27 mouse cellular contexts compared by ENCODE assay signal in the genomic region with DNA sequence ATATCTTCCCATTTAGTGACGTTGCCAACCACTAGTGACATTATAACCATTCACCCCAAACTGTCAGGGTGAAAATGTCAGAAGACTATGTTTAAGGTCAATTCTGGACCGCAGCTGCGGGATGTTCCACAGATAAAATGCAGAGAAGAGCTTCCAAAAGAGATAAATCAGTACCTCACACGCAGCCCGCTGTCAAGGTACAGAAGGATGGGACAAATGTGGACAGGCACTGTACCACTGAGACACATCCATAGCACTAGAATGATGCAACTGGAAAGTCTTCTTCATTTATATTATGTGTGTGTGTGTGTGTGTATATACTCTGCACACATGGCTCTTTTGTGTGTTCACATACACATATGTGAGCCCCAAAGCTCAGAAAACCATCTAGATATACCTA. TPM values are rescaled to one million over a fixed set of nuclear protein-coding genes. Genes with fewer than 3 reads are reported as not detected.
"Had no signal": no experiment of that assay in that cellular context is flagged by ENCODE, and none has a peak within 500 bp of the region (broad histone marks: within the 10 kb centered on the region; RNA-seq: fewer than 3 reads in every experiment).

No protein-coding gene starts in this region.

- H3K27ac ChIP-seq: gastrocnemius, adult 2 months; hindbrain, embryonic 10.5 days; hindbrain, embryonic 12.5 days; hindbrain, embryonic 14.5 days; intestine, embryonic 15.5 days; limb, embryonic 10.5 days; limb, embryonic 12.5 days; liver, embryonic 13.5 days had no signal

- DNase-seq: gastrocnemius, adult 2 months; gastrocnemius, postnatal 10 days; gastrocnemius, postnatal 25 days; heart, postnatal 10 days; heart, postnatal 4 days; kidney, adult 18-20 months; kidney, adult 8-10 months; kidney, postnatal 10 days; kidney, postnatal 25 days; kidney, postnatal 4 days; liver; liver, embryonic 13.5 days had no signal

- H3K4me3 ChIP-seq: gastrocnemius, adult 2 months; hindbrain, embryonic 10.5 days; hindbrain, embryonic 12.5 days; intestine, embryonic 15.5 days; layer of hippocampus, adult 2 months; limb, embryonic 10.5 days; limb, embryonic 12.5 days; liver, embryonic 13.5 days had no signal

RNA-seq across cellular contexts. Expression of a gene that starts 49.9 kb away (rescaled TPM):
- total RNA-seq: gastrocnemius, adult 2 months; gastrocnemius, postnatal 10 days; gastrocnemius, postnatal 25 days; gastrocnemius, postnatal 4 days; granulocyte monocyte progenitor cell, adult 5-6 weeks; heart, adult 8-10 months; heart, postnatal 10 days; heart, postnatal 25 days; heart, postnatal 4 days; layer of hippocampus, adult 2 months; layer of hippocampus, postnatal 10 days; layer of hippocampus, postnatal 25 days; left cerebral cortex, postnatal 10 days; left cerebral cortex, postnatal 36 days had no signal
